ENCODE assay signal across 9 mouse cellular contexts in genomic region chr5:135725391-135725841, GRCm38 (mm10). TPM values are rescaled to one million over a fixed set of nuclear protein-coding genes. Genes with fewer than 3 reads are reported as not detected.
A peak's percentile ranks its signal among the peaks of the same experiment; 100 is the strongest.
DNase-seq lines count a peak whose midpoint lies in the region; ATAC-seq and TF ChIP-seq lines count a peak whose summit lies in the region.
"Had no signal": no experiment of that assay in that cellular context is flagged by ENCODE, and none has a peak within 500 bp of the region (broad histone marks: within the 10 kb centered on the region; RNA-seq: fewer than 3 reads in every experiment).

No protein-coding gene starts in this region.

- no peaks in the 10 kb centered on the region for H3K27me3 ChIP-seq in hindbrain, embryonic 10.5 days (ENCODE audit: insufficient read depth, poor library complexity, severe bottlenecking)
- H3K27me3 ChIP-seq in limb, embryonic 15.5 days, result no peaks in the 10 kb centered on the region

- 4% methylated on average over 8 of the region's 8 CpGs for WGBS in hindbrain, embryonic 10.5 days
- WGBS in limb, embryonic 15.5 days, result 11% methylated on average over 8 of the region's 8 CpGs

- peak; percentile 71; the same call in 1 of the 2 replicates for ATAC-seq in limb, embryonic 15.5 days (ENCODE audit: insufficient number of reproducible peaks, low FRiP score, low TSS enrichment, low read depth)

- H3K9ac ChIP-seq in limb, embryonic 15.5 days, result 0 out of 2 replicates have a peak overlapping the region, but pooled peaks have one; percentile 1

- H3K36me3 ChIP-seq in hindbrain, embryonic 10.5 days, result peaks cover 38% of the 10 kb centered on the region
- H3K36me3 ChIP-seq in limb, embryonic 15.5 days, result peaks cover 19% of the 10 kb centered on the region

- H3K4me1 ChIP-seq in embryonic fibroblast, embryonic 13.5 days (ENCODE audit: control insufficient read depth, insufficient read depth, low read length), result peaks cover 18% of the 10 kb centered on the region
- peaks cover 61% of the 10 kb centered on the region for H3K4me1 ChIP-seq in hindbrain, embryonic 10.5 days (replicated peaks)
- H3K4me1 ChIP-seq in limb, embryonic 15.5 days, result peaks cover 59% of the 10 kb centered on the region

- H3K4me3 ChIP-seq in layer of hippocampus, adult 2 months, result peak overlapping the region; percentile 43
- H3K4me3 ChIP-seq in embryonic fibroblast, embryonic 13.5 days (ENCODE audit: insufficient read depth, low read length), result 0 out of 2 replicates have a peak overlapping the region, but pooled peaks have one; percentile 2
- peak overlapping the region; percentile 49 for H3K4me3 ChIP-seq in hindbrain, embryonic 10.5 days
- H3K4me3 ChIP-seq in limb, embryonic 15.5 days, result peak overlapping the region; percentile 28

- DNase-seq in layer of hippocampus, adult 2 months (ENCODE audit: low spot score in 2 of 2), result peak; percentile 56 to 76
- no peak for DNase-seq in layer of hippocampus, adult 11-12 months (ENCODE audit: low spot score)
- peak; percentile 81 for DNase-seq in hindbrain, embryonic 10.5 days (ENCODE audit: low spot score)
- DNase-seq in retina, postnatal 1 day, result peak; percentile 84
- no peak for DNase-seq in cerebellum, adult 11 months
- no peak for DNase-seq in T-cell, adult 2 months (ENCODE audit: low spot score)

- peak overlapping the region; percentile 92 for H3K27ac ChIP-seq in layer of hippocampus, adult 2 months
- peak overlapping the region; percentile 89 for H3K27ac ChIP-seq in embryonic fibroblast, embryonic 13.5 days (ENCODE audit: insufficient read depth, low read length)
- H3K27ac ChIP-seq in hindbrain, embryonic 10.5 days, result peak overlapping the region; percentile 93
- peak overlapping the region; percentile 80 for H3K27ac ChIP-seq in limb, embryonic 15.5 days

- H3K4me2 ChIP-seq in limb, embryonic 15.5 days, result peak overlapping the region; percentile 46

- H3K9me3 ChIP-seq in hindbrain, embryonic 10.5 days, result no peaks in the 10 kb centered on the region
- no peaks in the 10 kb centered on the region for H3K9me3 ChIP-seq in limb, embryonic 15.5 days

- TF ChIP-seq CTCF in layer of hippocampus, adult 2 months (conservative IDR thresholded peaks at IDR 0.05), result no peak
- no peak for TF ChIP-seq CTCF in embryonic fibroblast, embryonic 13.5 days (IDR thresholded peaks at IDR 0.05; ENCODE audit: borderline replicate concordance, insufficient read depth, low read length)

- TF ChIP-seq POLR2A in embryonic fibroblast, embryonic 13.5 days (IDR thresholded peaks at IDR 0.05; ENCODE audit: low read depth, low read length), result peak; percentile 51; the same call in 1 of the 2 replicates

RNA-seq across cellular contexts. Expression of gene Tmem120a, which starts 18.8 kb away (rescaled TPM):
- total RNA-seq in layer of hippocampus, adult 2 months (2021), result 10 to 100 TPM; 16.9 to 19.8 TPM
- 89.3 and 94.7 TPM in 2 replicates for polyA plus RNA-seq in embryonic fibroblast, embryonic 13.5 days (2011; ENCODE audit: insufficient read length, low read depth, missing spikeins)
- polyA plus RNA-seq in hindbrain, embryonic 10.5 days (2016; fragmentation: Nextera tagmentation; extraction: Ambion mirVana), result 67.0 and 74.3 TPM in 2 replicates
- 39.4 and 44.1 TPM in 2 replicates for polyA plus RNA-seq in limb, embryonic 15.5 days (2015; fragmentation: Nextera tagmentation; extraction: Ambion mirVana)

RNA-seq across cellular contexts. Expression of gene Styxl1, which starts 52.8 kb away (rescaled TPM):
- total RNA-seq in layer of hippocampus, adult 2 months (2021), result not detected
- polyA plus RNA-seq in embryonic fibroblast, embryonic 13.5 days (2011; ENCODE audit: insufficient read length, low read depth, missing spikeins), result 0.50 TPM in 1 of 2 replicates, not detected in the other
- polyA plus RNA-seq in hindbrain, embryonic 10.5 days (2016; fragmentation: Nextera tagmentation; extraction: Ambion mirVana), result 0.24 and 0.43 TPM in 2 replicates
- polyA plus RNA-seq in limb, embryonic 15.5 days (2015; fragmentation: Nextera tagmentation; extraction: Ambion mirVana), result 0.14 TPM in 2 replicates
- total RNA-seq: MEL had no signal

RNA-seq across cellular contexts. Expression of gene Mdh2, which starts 52.9 kb away (rescaled TPM):
- 100 to 1,000 TPM; 382 to 388 TPM for total RNA-seq in layer of hippocampus, adult 2 months (2021)
- polyA plus RNA-seq in embryonic fibroblast, embryonic 13.5 days (2011; ENCODE audit: insufficient read length, low read depth, missing spikeins), result 495 and 573 TPM in 2 replicates
- polyA plus RNA-seq in hindbrain, embryonic 10.5 days (2016; fragmentation: Nextera tagmentation; extraction: Ambion mirVana), result 609 and 683 TPM in 2 replicates
- 435 and 486 TPM in 2 replicates for polyA plus RNA-seq in limb, embryonic 15.5 days (2015; fragmentation: Nextera tagmentation; extraction: Ambion mirVana)

RNA-seq across cellular contexts. Expression of gene Por, which starts 55.6 kb away (rescaled TPM):
- 100 to 1,000 TPM; 103 to 112 TPM for total RNA-seq in layer of hippocampus, adult 2 months (2021)
- 58.5 and 98.3 TPM in 2 replicates for polyA plus RNA-seq in embryonic fibroblast, embryonic 13.5 days (2011; ENCODE audit: insufficient read length, low read depth, missing spikeins)
- polyA plus RNA-seq in hindbrain, embryonic 10.5 days (2016; fragmentation: Nextera tagmentation; extraction: Ambion mirVana), result 105 and 106 TPM in 2 replicates
- polyA plus RNA-seq in limb, embryonic 15.5 days (2015; fragmentation: Nextera tagmentation; extraction: Ambion mirVana), result 93.7 and 99.2 TPM in 2 replicates

Comparison
In these comparisons a context has a peak if more than half of its experiments do, and no peak if none do; other contexts are left out.
1. DNase-seq: peak in layer of hippocampus, adult 2 months (2 of 2), hindbrain, embryonic 10.5 days (single experiment) and retina, postnatal 1 day (single experiment); none in layer of hippocampus, adult 11-12 months (single experiment), cerebellum, adult 11 months (single experiment) and T-cell, adult 2 months (single experiment).
2. Peak in every context shown above with its lines, with median percentiles within 50 percentile points of each other: H3K27ac ChIP-seq and H3K4me3 ChIP-seq.